Mouse (Mus musculus) lung, embryonic 14.5 days (tissue): ENCODE measurements around the gene Vkorc1. TPM values are rescaled to one million over a fixed set of nuclear protein-coding genes. Genes with fewer than 3 reads are reported as not detected.
A peak's percentile ranks its signal among the peaks of the same experiment; 100 is the strongest.

Source experiments
- ATAC-seq: fragments of 200-750 bp; cut with Nextera tagmentation; 2 replicates; pipeline ENCODE4 v1.8.0; 2017; ENCODE audit warnings: mild to moderate bottlenecking, moderate TSS enrichment, moderate library complexity; ENCODE audit not compliant: insufficient read depth
- DNase-seq: peaks from one replicate; pipeline ENCODE4 v3.0.0-alpha.2; 2015
- H3K27ac ChIP-seq: fragments of 300-500 bp; sonication (generic); 2 replicates; pipeline ENCODE4 v1.5.1; 2014; ENCODE audit warnings: low read depth, mild to moderate bottlenecking, moderate library complexity
- H3K27me3 ChIP-seq: fragments of 300-500 bp; sonication (generic); 2 replicates; pipeline ENCODE4 v1.6.1; 2014; ENCODE audit warnings: low read length, control low read depth; ENCODE audit not compliant: insufficient read depth
- H3K36me3 ChIP-seq: fragments of 300-500 bp; sonication (generic); 2 replicates; pipeline ENCODE4 v1.6.1; 2014; ENCODE audit warnings: control low read depth; ENCODE audit not compliant: insufficient read depth
- H3K4me1 ChIP-seq: fragments of 300-500 bp; sonication (generic); 2 replicates; pipeline ENCODE4 v1.6.1; 2014; ENCODE audit warnings: antibody characterized with exemption, control low read depth; ENCODE audit not compliant: insufficient read depth
- H3K4me2 ChIP-seq: fragments of 300-500 bp; sonication (generic); 2 replicates; pipeline ENCODE4 v1.6.1; 2014; ENCODE audit warnings: mild to moderate bottlenecking
- H3K4me3 ChIP-seq: fragments of 300-500 bp; sonication (generic); 2 replicates; pipeline ENCODE4 v1.5.1; 2014; ENCODE audit warnings: low read depth, low read length
- H3K9ac ChIP-seq: fragments of 300-500 bp; sonication (generic); 2 replicates; pipeline ENCODE4 v1.6.1; 2014
- H3K9me3 ChIP-seq: fragments of 300-500 bp; sonication (generic); 2 replicates; pipeline ENCODE4 v1.6.1; 2016; ENCODE audit warnings: low read depth, low read length, control low read depth
- CTCF ChIP-seq: IDR thresholded peaks from 2 replicates; pipeline ENCODE4 v1.5.1; 2016; ENCODE audit warnings: antibody characterized with exemption, low read depth
- WGBS: fragments of 180-500 bp; shearing (Covaris S2); extraction: QIAGEN DNeasy Blood & Tissue Kit; methylation state at CpG from one replicate; pipeline ENCODE4 v1.1.7; 2014; 5-methylcytosine and 5-hydroxymethylcytosine counted together
- polyA plus RNA-seq: library from polyadenylated mRNA; unstranded; fragments of >200 nt; fragmentation: Nextera tagmentation; extraction: Ambion mirVana; gene quantifications from 2 replicates; pipeline ENCODE4 v1.2.1, GENCODE M21; 2014

Gene Vkorc1
- polyA plus RNA-seq, 1 experiment from 2014 or later = 127 TPM

GRCm38 (mm10) chr7:127926846-127927245 lies 31.4 kb upstream of the Vkorc1 start:
- H3K36me3 ChIP-seq = peaks cover 47% of the 10 kb centered on the region
- peaks cover 18% of the 10 kb centered on the region for H3K4me1 ChIP-seq

DNA sequence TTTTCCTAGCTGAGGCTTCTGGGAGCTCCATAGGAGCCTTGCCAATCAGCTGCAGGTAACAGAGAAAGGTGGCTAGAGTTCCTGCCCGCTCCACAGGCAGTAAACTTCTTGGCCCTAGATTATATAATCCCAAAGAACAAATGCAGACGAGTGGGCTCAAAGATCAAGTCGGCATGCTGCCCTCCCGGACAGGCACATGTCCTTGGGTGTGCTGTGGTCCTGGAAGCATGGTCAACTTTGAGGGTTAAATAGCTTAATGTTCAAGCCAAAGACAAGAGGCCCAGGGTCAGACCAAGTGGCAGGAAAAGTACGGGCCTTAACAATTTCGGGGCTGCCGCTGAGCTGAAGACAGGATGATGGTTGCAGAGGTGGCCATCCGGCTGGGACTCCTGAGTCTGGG lies 30.6 kb upstream of the Vkorc1 start:
- peak overlapping the region; percentile 23; the same call in 1 of the 2 replicates for H3K4me2 ChIP-seq
- H3K36me3 ChIP-seq = peaks cover 47% of the 10 kb centered on the region
- peaks cover 5% of the 10 kb centered on the region; the same call in 1 of the 2 replicates for H3K27me3 ChIP-seq
- no peak for DNase-seq
- peaks cover 12% of the 10 kb centered on the region; the same call in 1 of the 2 replicates for H3K4me1 ChIP-seq
- WGBS = 71% methylated on average over 8 of the region's 8 CpGs
- ATAC-seq = no peak
- H3K9me3 ChIP-seq = no peaks in the 10 kb centered on the region
- H3K27ac ChIP-seq = peak overlapping the region; percentile 93
- no peak for TF ChIP-seq CTCF
- H3K9ac ChIP-seq = peak overlapping the region; percentile 18; the same call in 1 of the 2 replicates
- H3K4me3 ChIP-seq = no peak overlapping the region

More at GRCm38 (mm10) chr7:127926846-127927245, 31.4 kb upstream of the Vkorc1 start:
- H3K9me3 ChIP-seq = no peaks in the 10 kb centered on the region
- H3K9ac ChIP-seq = no peak overlapping the region
- no peak for ATAC-seq
- WGBS = 77% methylated on average over 11 of the region's 11 CpGs
- no peak overlapping the region for H3K4me3 ChIP-seq
- H3K27ac ChIP-seq = peak overlapping the region; percentile 93; the same call in 1 of the 2 replicates
- DNase-seq = no peak
- TF ChIP-seq CTCF = no peak
- H3K4me2 ChIP-seq = no peak overlapping the region; the same call in 1 of the 2 replicates
- peaks cover 5% of the 10 kb centered on the region; the same call in 1 of the 2 replicates for H3K27me3 ChIP-seq

- WGBS = 63% methylated on average over 5 of the region's 5 CpGs
- peak; percentile 81 for DNase-seq
These were observed 29.8 kb upstream of the Vkorc1 start for GRCm38 (mm10) chr7:127925252-127925651.

GRCm38 (mm10) chr7:127923714-127924113 lies 28.3 kb upstream of the Vkorc1 start:
- WGBS = 80% methylated on average over 5 of the region's 5 CpGs
- H3K27me3 ChIP-seq = peaks cover 5% of the 10 kb centered on the region; the same call in 1 of the 2 replicates
- ATAC-seq (no peak), DNase-seq (no peak)
- peaks cover 12% of the 10 kb centered on the region; the same call in 1 of the 2 replicates for H3K4me1 ChIP-seq
- H3K4me3 ChIP-seq = no peak overlapping the region
- TF ChIP-seq CTCF = no peak
- H3K4me2 ChIP-seq = no peak overlapping the region; the same call in 1 of the 2 replicates
- H3K9me3 ChIP-seq = no peaks in the 10 kb centered on the region
- peak overlapping the region; percentile 71; the same call in 1 of the 2 replicates for H3K27ac ChIP-seq
- no peak overlapping the region; the same call in 1 of the 2 replicates for H3K9ac ChIP-seq
- peaks cover 56% of the 10 kb centered on the region for H3K36me3 ChIP-seq

More at GRCm38 (mm10) chr7:127925252-127925651, 29.8 kb upstream of the Vkorc1 start:
- Histone ChIP-seq H3K27ac (peak overlapping the region; percentile 93), H3K4me1 (peaks cover 12% of the 10 kb centered on the region; the same call in 1 of the 2 replicates), H3K9ac (peak overlapping the region; percentile 18; the same call in 1 of the 2 replicates), H3K9me3 (no peaks in the 10 kb centered on the region), H3K4me2 (peak overlapping the region; percentile 37; the same call in 1 of the 2 replicates), H3K4me3 (no peak overlapping the region), H3K36me3 (peaks cover 54% of the 10 kb centered on the region), H3K27me3 (peaks cover 5% of the 10 kb centered on the region; the same call in 1 of the 2 replicates)
- ATAC-seq = peak; percentile 75
- no peak for TF ChIP-seq CTCF

DNA sequence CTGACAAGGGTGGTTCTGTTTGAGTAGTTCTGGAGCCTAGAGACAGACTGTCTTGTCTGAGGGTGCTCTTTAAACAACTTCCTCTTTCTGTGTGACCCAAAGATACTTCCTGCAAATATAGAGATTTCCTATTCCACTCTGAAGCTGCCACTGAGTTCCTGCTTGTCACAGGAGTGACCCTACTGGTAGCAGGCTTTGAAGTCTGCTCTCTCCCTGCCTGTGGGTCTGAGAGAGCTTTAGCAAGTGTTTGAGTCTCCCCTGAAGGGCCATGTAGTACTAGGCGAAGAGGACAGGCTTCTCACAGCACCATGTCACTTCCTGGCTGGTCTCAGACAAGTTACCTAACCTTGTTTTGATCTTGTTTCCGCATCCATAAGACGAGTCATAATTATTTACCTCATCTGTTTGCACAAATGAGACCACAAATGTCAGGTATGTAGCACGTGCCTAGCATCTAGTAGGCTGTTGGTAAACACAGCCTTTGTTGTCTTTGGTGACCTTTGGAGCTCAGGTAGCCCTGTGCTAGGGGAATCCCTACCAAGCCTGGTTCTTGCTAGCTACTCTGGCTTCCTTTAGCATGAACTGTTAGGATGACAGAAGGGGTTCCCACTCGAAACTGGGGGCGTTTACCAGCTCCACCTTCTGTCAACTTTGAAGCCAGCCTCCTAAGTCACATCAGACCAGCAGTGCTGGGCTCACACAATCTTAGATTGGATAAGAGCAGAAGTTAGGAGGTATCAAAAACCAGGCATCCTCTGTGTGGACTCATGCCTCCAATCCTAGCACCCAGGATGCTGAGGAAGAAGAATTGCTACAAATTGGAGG lies 27.2 kb upstream of the Vkorc1 start:
- Histone ChIP-seq H3K4me1 (peaks cover 12% of the 10 kb centered on the region; the same call in 1 of the 2 replicates), H3K4me2 (no peak overlapping the region), H3K9ac (no peak overlapping the region; the same call in 1 of the 2 replicates), H3K4me3 (no peak overlapping the region), H3K9me3 (no peaks in the 10 kb centered on the region), H3K27me3 (no peaks in the 10 kb centered on the region), H3K36me3 (peaks cover 60% of the 10 kb centered on the region), H3K27ac (peak overlapping the region; percentile 27; the same call in 1 of the 2 replicates)
- WGBS = 62% methylated on average over 6 of the region's 6 CpGs
- ATAC-seq (no peak), DNase-seq (no peak)
- TF ChIP-seq CTCF = no peak

DNA sequence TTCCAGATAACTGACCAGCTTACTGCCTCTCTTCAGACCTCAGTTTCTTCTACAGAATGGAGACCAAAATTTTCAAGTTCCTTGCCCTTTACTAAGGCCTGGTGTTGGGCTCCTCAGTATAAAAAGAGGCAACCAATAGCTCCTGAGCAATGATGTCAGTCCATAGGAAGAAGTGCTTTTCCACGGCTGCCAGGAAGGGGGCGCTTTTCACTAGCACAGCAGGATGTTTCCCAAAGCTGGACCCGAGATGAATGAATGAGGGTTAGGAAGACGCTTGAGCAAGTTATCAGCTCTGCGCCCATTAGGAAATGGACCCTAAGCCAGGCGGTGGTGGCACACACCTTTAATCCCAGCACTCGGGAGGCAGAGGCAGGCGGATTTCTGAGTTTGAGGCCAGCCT lies 26.1 kb upstream of the Vkorc1 start:
- H3K9ac ChIP-seq = no peak overlapping the region
- peaks cover 59% of the 10 kb centered on the region for H3K36me3 ChIP-seq
- H3K27me3 ChIP-seq = no peaks in the 10 kb centered on the region
- H3K4me2 ChIP-seq = no peak overlapping the region
- ATAC-seq (no peak), DNase-seq (peak; percentile 52)
- no peak overlapping the region for H3K27ac ChIP-seq
- H3K4me1 ChIP-seq = peaks cover 12% of the 10 kb centered on the region; the same call in 1 of the 2 replicates
- H3K4me3 ChIP-seq = no peak overlapping the region
- WGBS = 65% methylated on average over 8 of the region's 8 CpGs
- TF ChIP-seq CTCF = peak; percentile 62
- H3K9me3 ChIP-seq = no peaks in the 10 kb centered on the region

- no peaks in the 10 kb centered on the region for H3K9me3 ChIP-seq
- no peak for DNase-seq
These were observed 23.9 kb upstream of the Vkorc1 start for GRCm38 (mm10) chr7:127919290-127919689.

More at GRCm38 (mm10) chr7:127919290-127919689, 23.9 kb upstream of the Vkorc1 start:
- no peak overlapping the region for H3K4me3 ChIP-seq
- H3K27me3 ChIP-seq = no peaks in the 10 kb centered on the region
- no peak overlapping the region for H3K9ac ChIP-seq
- peak; percentile 45; the same call in 1 of the 2 replicates for TF ChIP-seq CTCF
- 72% methylated on average over 7 of the region's 7 CpGs for WGBS
- ATAC-seq = no peak
- no peak overlapping the region for H3K27ac ChIP-seq
- peaks cover 6% of the 10 kb centered on the region; the same call in 1 of the 2 replicates for H3K4me1 ChIP-seq
- H3K4me2 ChIP-seq = no peak overlapping the region
- H3K36me3 ChIP-seq = peaks cover 55% of the 10 kb centered on the region
